Mouse (Mus musculus): ENCODE measurements around the gene Tedc2. TPM values are rescaled to one million over a fixed set of nuclear protein-coding genes. Genes with fewer than 3 reads are reported as not detected.
A peak's percentile ranks its signal among the peaks of the same experiment; 100 is the strongest.

The Tedc2 gene
- total RNA-seq, 4 experiments from 2014 or later = 8.7 to 11.4 (median 10.0) TPM

- DNase-seq (ENCODE audit: low spot score in 2 of 2) = no peak
Observed at GRCm38 (mm10) chr17:24212441-24213018, 8.1 kb downstream of the Tedc2 start.

GRCm38 (mm10) chr17:24211631-24212440, 8.8 kb downstream of the Tedc2 start:
- peak; percentile 85 to 91 for DNase-seq (ENCODE audit: low spot score in 2 of 2)

GRCm38 (mm10) chr17:24210591-24210990, 10.1 kb downstream of the Tedc2 start:
- no peak for DNase-seq (ENCODE audit: low spot score in 2 of 2)

DNA sequence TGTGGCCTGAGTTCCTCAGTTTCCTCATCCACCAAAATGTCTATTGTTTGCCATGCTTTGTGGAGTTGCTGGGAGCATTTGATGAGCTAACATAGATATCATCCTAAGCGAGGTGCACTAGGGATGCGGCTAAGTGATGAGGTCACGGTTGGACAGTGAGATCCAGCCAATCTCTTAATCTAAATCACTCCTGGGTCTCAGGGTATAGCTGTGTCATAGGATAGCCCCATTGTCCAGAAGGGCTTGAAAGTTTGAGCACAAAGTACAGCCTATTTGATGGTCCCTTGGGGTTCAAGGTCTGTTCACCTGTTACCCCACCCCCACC, 10.8 kb downstream of the Tedc2 start:
- DNase-seq (ENCODE audit: low spot score in 2 of 2) = no peak

DNA sequence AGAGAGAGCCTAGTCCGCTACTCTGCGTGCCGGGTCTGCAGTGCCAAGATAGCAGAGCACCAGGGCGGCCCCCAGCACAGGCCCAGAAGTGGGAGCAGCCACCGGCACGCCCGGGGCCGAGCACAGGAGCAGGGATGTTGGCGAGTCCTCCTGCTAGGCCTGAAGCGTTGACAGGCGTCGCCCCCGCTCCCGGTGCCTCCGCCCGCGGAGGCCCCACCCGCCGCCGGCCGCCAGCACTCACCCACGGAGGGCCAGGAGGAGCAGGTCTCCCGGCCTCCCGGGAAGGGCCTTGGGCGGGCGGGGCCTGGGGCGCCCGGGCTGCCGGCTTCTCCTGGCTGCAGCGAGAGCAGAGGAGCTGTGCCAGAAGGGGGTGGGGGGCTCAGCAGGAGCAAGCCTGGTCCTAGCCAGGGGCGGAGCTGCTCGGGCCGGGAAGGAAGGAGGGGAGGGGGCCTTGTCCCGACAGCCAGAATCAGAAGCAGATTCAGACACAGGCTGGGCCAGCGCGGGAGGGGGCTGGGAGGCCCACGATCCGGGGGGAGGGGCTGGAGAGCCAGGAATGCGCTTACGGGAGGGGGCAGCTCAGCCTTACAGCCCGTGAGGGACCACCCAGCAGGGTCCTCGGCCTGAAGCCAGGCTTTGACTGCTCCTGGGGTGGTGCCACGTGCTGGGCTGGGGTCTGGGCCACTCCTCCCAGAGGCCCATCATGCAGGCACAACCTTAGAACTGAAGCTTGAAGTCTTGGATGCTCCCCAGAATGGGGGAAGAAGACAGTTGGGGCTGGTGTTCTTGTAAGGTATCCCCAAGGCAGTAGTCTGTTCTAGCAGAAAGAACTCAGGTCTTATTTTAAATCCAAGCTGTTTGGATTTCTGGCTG, 11.4 kb downstream of the Tedc2 start, which contains the start of gene Ntn3:
Ntn3 (minus strand) TSS at position 489 of the 873 bp plus-strand sequence.
- DNase-seq (ENCODE audit: low spot score in 2 of 2) = no peak

GRCm38 (mm10) chr17:24208641-24209042, 12.0 kb downstream of the Tedc2 start:
- no peak for DNase-seq (ENCODE audit: low spot score in 2 of 2)

DNA sequence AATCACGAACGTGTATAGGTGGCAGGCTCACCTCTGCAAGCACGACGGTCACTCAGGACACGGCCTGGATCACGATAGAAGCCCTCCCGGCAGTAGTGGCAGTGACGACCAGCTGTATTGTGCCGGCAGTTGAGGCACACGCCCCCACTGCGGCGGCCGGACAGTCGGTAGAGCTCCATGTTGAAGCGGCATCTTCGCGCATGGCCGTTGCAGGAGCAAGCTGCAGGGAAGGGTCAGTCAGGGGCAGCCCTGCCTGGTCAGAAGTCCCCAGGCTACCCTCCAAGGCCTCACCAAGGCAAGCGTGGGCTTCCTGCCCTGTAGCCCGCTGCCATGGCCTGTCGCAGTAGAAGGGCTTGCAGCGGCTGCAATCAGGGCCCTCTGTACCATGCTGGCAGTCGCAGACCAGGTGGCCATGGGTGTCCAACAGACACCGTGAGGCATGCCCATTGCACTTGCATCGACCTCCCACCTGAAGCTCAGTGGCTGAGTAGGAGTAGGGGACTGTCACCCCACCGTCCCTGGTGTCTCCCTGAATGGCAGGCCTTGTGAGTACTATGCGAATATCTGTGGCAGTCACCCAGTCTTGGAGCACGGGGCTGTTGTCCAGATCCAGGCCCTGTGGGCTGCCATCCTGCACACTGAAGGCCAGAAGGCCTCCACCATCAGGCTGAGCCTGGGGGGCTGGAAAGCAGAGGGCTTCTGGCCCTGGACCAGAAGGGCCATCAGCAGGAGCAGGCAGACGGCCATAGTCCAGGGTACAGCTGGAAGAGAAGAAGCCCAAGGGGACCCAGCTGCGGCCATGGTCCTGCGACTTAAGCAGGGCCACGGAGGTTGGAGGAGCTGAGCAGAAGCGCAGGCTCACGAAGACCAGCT, 12.6 kb downstream of the Tedc2 start:
- DNase-seq (ENCODE audit: low spot score in 2 of 2) = no peak

GRCm38 (mm10) chr17:24206451-24207351, 13.9 kb downstream of the Tedc2 start:
- peak; percentile 73 to 78 for DNase-seq (ENCODE audit: low spot score in 2 of 2)

GRCm38 (mm10) chr17:24205908-24206361, 14.7 kb downstream of the Tedc2 start:
- peak in 1 of 2 experiments; percentile 62 for DNase-seq (ENCODE audit: low spot score in 2 of 2)

DNA sequence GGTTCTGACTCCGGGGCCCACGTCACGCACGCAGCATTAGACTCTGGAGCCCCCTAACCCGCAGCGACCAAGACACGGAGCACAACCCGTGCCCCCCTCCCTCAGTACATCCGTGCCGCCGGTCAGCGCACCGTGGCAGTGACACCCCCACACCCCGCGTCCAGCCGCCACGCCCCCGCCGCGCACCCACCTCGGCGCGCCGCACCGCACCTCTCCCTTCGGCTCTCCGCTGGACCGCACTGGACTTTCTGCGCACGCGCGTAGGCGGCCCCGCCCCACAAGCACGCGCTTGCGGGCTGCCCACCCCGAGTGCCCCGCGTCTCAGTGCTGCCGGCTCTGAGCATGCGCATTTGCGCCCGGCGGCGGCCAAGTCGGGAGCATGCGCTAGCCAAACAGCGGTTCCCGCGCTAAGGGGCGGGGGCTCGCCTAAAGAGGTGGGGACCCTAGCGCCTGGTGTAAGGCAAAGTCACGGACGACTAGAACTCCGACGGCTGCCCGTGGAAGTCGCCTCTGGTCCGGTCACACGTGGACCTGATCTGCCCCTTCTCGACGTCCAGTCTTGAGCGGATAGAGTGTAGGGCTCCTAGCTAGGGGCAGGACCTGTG, 15.3 kb downstream of the Tedc2 start, which contains the start of gene Tbc1d24:
Tbc1d24 (minus strand) TSS at position 279 of the 605 bp plus-strand sequence.
- DNase-seq (ENCODE audit: low spot score in 2 of 2) = peak; percentile 90 to 93

- no peak for DNase-seq (ENCODE audit: low spot score in 2 of 2)
Observed at GRCm38 (mm10) chr17:24204846-24205245, 15.8 kb downstream of the Tedc2 start.

DNA sequence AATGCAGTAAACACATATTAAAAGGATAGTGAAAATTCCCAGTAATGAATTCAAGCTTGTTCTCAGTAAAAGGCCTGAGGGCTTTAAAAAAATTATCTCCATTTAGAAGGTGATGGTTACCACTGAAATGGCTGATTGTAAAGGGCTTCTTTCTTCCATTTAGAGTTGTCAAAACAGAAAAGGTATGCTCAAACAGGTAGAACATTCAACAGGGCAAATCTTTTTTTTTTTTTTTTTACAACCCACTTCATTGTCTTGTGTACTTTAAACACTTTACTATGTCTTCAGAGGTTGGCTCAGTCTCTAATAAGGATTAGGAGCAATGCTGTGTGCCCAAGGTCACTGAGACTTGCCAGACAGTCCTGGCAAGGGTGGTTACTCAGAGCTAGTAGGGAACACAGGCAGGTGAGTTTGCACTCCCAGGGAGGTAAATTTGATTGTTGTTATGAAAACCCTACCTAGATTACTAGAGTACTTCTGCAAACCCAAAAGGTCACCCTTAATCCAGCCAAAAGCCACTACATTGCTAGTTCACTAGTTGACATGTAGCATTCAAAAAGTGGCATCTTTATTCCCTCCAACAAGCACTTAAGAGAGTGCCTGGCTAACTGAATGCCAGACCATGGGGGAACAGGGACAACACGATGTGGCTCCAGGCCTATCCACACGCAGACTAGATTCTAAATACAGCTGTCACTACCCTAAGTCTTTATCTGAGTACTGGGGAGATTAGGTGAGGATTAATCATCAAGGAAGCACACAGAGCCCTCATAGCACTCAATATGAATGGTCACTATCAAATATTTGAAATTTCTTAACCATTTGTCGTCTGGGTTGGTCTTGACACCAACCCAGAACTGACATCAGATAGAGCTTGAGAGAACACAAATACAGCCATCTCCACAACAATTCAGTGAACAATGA, 16.8 kb downstream of the Tedc2 start:
- DNase-seq (ENCODE audit: low spot score in 2 of 2) = no peak

- no peak for DNase-seq (ENCODE audit: low spot score in 2 of 2)
Observed at GRCm38 (mm10) chr17:24203068-24203467, 17.6 kb downstream of the Tedc2 start.

- DNase-seq (ENCODE audit: low spot score in 2 of 2) = no peak
Observed at GRCm38 (mm10) chr17:24201092-24201491, 19.6 kb downstream of the Tedc2 start.

DNA sequence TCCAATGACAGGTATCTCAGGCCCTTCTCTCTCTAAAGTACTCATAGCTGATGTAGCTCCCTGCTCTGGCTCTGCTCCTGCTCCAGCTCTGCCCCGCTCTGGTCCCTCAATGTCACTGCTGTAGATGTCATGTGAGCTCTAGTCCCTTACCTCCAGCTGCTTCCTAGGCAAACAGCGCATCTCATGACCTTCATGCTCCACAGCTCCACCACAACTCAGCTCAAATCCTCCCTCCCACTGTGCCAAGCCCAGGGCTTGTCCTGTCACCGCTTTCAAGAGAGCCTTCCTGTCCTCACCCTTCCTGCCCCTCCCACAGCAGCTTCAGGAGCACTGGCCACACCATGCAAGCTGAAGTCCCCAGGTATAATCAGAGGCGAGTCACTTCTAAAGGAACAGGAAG, 20.9 kb downstream of the Tedc2 start:
- DNase-seq (ENCODE audit: low spot score in 2 of 2) = no peak

- peak; percentile 75 to 80 for DNase-seq (ENCODE audit: low spot score in 2 of 2)
Observed at GRCm38 (mm10) chr17:24199252-24199651, 21.4 kb downstream of the Tedc2 start.

- DNase-seq (ENCODE audit: low spot score in 2 of 2) = peak; percentile 54 to 55
Observed at GRCm38 (mm10) chr17:24197032-24197824, 23.4 kb downstream of the Tedc2 start.

Data from layer of hippocampus, adult 8-10 months (tissue).